Mouse (Mus musculus) liver, postnatal 0 days (tissue): ENCODE data around the gene Gpr4.

ENCODE experiments used
- CTCF ChIP-seq: sonication (generic); IDR thresholded peaks from 2 replicates; pipeline ENCODE4 v1.5.1; 2016; ENCODE audit warnings: antibody characterized with exemption, low read depth
- EP300 ChIP-seq: IDR thresholded peaks from 2 replicates; pipeline ENCODE4 v1.6.1; 2016; ENCODE audit warnings: antibody characterized with exemption, low read depth, mild to moderate bottlenecking

GRCm38 (mm10) chr7:19162928-19163327, 49.4 kb upstream of the Gpr4 start:
- TF ChIP-seq CTCF (no peak), EP300 (no peak)
